Mouse (Mus musculus): ENCODE results near the gene Pam. TPM values are rescaled to one million over a fixed set of nuclear protein-coding genes. Genes with fewer than 3 reads are reported as not detected.

The Pam gene
- total and polyA plus RNA-seq, 2 experiments, result 11.8 to 30.5 TPM

- Histone ChIP-seq H3K4me3 (ENCODE audit: insufficient read depth, low read depth, low read length) (no peak overlapping the region), H3K27me3 (ENCODE audit: control insufficient read depth, insufficient read depth, low read length) (no peaks in the 10 kb centered on the region), H3K4me1 (ENCODE audit: control insufficient read depth, insufficient read depth, low read length) (no peaks in the 10 kb centered on the region), H3K27ac (replicated peaks; ENCODE audit: insufficient read depth, low read depth, low read length) (no peak overlapping the region), H3K79me2 (ENCODE audit: control insufficient read depth, insufficient read depth, low read length) (no peaks in the 10 kb centered on the region; the same call in 1 of the 2 replicates), H3K36me3 (ENCODE audit: control insufficient read depth, insufficient read depth, low read length) (peaks cover 44% of the 10 kb centered on the region), H3K9ac (ENCODE audit: low read depth, low read length) (no peak overlapping the region)
- TF ChIP-seq POLR2A (IDR thresholded peaks at IDR 0.05; ENCODE audit: extremely low read depth, insufficient read depth, low read length), result no peak
- TF ChIP-seq CTCF (IDR thresholded peaks at IDR 0.05; ENCODE audit: low read depth, low read length), result no peak
- no peak for DNase-seq (ENCODE audit: extremely low read depth, low read depth, low spot score)
- WGBS, result 87% methylated on average over 4 of the region's 4 CpGs
These were observed 341.1 kb downstream of the Pam start for GRCm38 (mm10) chr1:97754392-97754791.

GRCm38 (mm10) chr1:97753216-97753615 is 342.2 kb downstream of the Pam start:
- H3K27me3 ChIP-seq (ENCODE audit: control insufficient read depth, insufficient read depth, low read length), result no peaks in the 10 kb centered on the region
- no peak overlapping the region for H3K9ac ChIP-seq (ENCODE audit: low read depth, low read length)
- no peaks in the 10 kb centered on the region for H3K4me1 ChIP-seq (ENCODE audit: control insufficient read depth, insufficient read depth, low read length)
- TF ChIP-seq POLR2A (IDR thresholded peaks at IDR 0.05; ENCODE audit: extremely low read depth, insufficient read depth, low read length) (no peak), CTCF (IDR thresholded peaks at IDR 0.05; ENCODE audit: low read depth, low read length) (no peak)
- H3K36me3 ChIP-seq (ENCODE audit: control insufficient read depth, insufficient read depth, low read length), result peaks cover 44% of the 10 kb centered on the region
- no peak overlapping the region for H3K27ac ChIP-seq (replicated peaks; ENCODE audit: insufficient read depth, low read depth, low read length)
- H3K4me3 ChIP-seq (ENCODE audit: insufficient read depth, low read depth, low read length), result no peak overlapping the region
- no peaks in the 10 kb centered on the region; the same call in 1 of the 2 replicates for H3K79me2 ChIP-seq (ENCODE audit: control insufficient read depth, insufficient read depth, low read length)
- DNase-seq (ENCODE audit: extremely low read depth, low read depth, low spot score), result no peak

GRCm38 (mm10) chr1:97748163-97748562 is 347.3 kb downstream of the Pam start:
- Histone ChIP-seq H3K79me2 (ENCODE audit: control insufficient read depth, insufficient read depth, low read length) (no peaks in the 10 kb centered on the region), H3K27ac (replicated peaks; ENCODE audit: insufficient read depth, low read depth, low read length) (no peak overlapping the region), H3K4me1 (ENCODE audit: control insufficient read depth, insufficient read depth, low read length) (no peaks in the 10 kb centered on the region), H3K9ac (ENCODE audit: low read depth, low read length) (no peak overlapping the region), H3K4me3 (ENCODE audit: insufficient read depth, low read depth, low read length) (no peak overlapping the region), H3K27me3 (ENCODE audit: control insufficient read depth, insufficient read depth, low read length) (no peaks in the 10 kb centered on the region), H3K36me3 (ENCODE audit: control insufficient read depth, insufficient read depth, low read length) (peaks cover 46% of the 10 kb centered on the region)
- DNase-seq (ENCODE audit: extremely low read depth, low read depth, low spot score), result no peak
- 93% methylated on average over 3 of the region's 3 CpGs for WGBS
- TF ChIP-seq CTCF (IDR thresholded peaks at IDR 0.05; ENCODE audit: low read depth, low read length) (no peak), POLR2A (IDR thresholded peaks at IDR 0.05; ENCODE audit: extremely low read depth, insufficient read depth, low read length) (no peak)

- Histone ChIP-seq H3K9ac (ENCODE audit: low read depth, low read length) (no peak overlapping the region), H3K27ac (replicated peaks; ENCODE audit: insufficient read depth, low read depth, low read length) (no peak overlapping the region), H3K4me1 (ENCODE audit: control insufficient read depth, insufficient read depth, low read length) (no peaks in the 10 kb centered on the region), H3K79me2 (ENCODE audit: control insufficient read depth, insufficient read depth, low read length) (no peaks in the 10 kb centered on the region), H3K36me3 (ENCODE audit: control insufficient read depth, insufficient read depth, low read length) (peaks cover 44% of the 10 kb centered on the region), H3K27me3 (ENCODE audit: control insufficient read depth, insufficient read depth, low read length) (no peaks in the 10 kb centered on the region), H3K4me3 (ENCODE audit: insufficient read depth, low read depth, low read length) (no peak overlapping the region)
- no peak for TF ChIP-seq POLR2A (IDR thresholded peaks at IDR 0.05; ENCODE audit: extremely low read depth, insufficient read depth, low read length)
- no peak for TF ChIP-seq CTCF (IDR thresholded peaks at IDR 0.05; ENCODE audit: low read depth, low read length)
- DNase-seq (ENCODE audit: extremely low read depth, low read depth, low spot score), result no peak
- 92% methylated on average over 7 of the region's 7 CpGs for whole genome bisulfite sequencing
These were observed 349.2 kb downstream of the Pam start for GRCm38 (mm10) chr1:97746261-97746660.

- peaks cover 43% of the 10 kb centered on the region for H3K36me3 ChIP-seq (ENCODE audit: control insufficient read depth, insufficient read depth, low read length)
- WGBS, result 90% methylated on average over 4 of the region's 4 CpGs
- no peaks in the 10 kb centered on the region for H3K4me1 ChIP-seq (ENCODE audit: control insufficient read depth, insufficient read depth, low read length)
These were observed 349.7 kb downstream of the Pam start for GRCm38 (mm10) chr1:97745712-97746111.

More at GRCm38 (mm10) chr1:97745712-97746111, 349.7 kb downstream of the Pam start:
- DNase-seq (ENCODE audit: extremely low read depth, low read depth, low spot score), result no peak
- no peak overlapping the region for H3K9ac ChIP-seq (ENCODE audit: low read depth, low read length)
- H3K79me2 ChIP-seq (ENCODE audit: control insufficient read depth, insufficient read depth, low read length), result no peaks in the 10 kb centered on the region
- H3K27ac ChIP-seq (replicated peaks; ENCODE audit: insufficient read depth, low read depth, low read length), result no peak overlapping the region
- TF ChIP-seq POLR2A (IDR thresholded peaks at IDR 0.05; ENCODE audit: extremely low read depth, insufficient read depth, low read length), result no peak
- TF ChIP-seq CTCF (IDR thresholded peaks at IDR 0.05; ENCODE audit: low read depth, low read length), result no peak
- H3K27me3 ChIP-seq (ENCODE audit: control insufficient read depth, insufficient read depth, low read length), result no peaks in the 10 kb centered on the region
- H3K4me3 ChIP-seq (ENCODE audit: insufficient read depth, low read depth, low read length), result no peak overlapping the region
